Mouse (Mus musculus): ENCODE results near the gene Nrip2. TPM values are rescaled to one million over a fixed set of nuclear protein-coding genes. Genes with fewer than 3 reads are reported as not detected.

The Nrip2 gene
- total RNA-seq, 2 experiments from 2014 or later, result 12.7 to 13.7 TPM

DNA sequence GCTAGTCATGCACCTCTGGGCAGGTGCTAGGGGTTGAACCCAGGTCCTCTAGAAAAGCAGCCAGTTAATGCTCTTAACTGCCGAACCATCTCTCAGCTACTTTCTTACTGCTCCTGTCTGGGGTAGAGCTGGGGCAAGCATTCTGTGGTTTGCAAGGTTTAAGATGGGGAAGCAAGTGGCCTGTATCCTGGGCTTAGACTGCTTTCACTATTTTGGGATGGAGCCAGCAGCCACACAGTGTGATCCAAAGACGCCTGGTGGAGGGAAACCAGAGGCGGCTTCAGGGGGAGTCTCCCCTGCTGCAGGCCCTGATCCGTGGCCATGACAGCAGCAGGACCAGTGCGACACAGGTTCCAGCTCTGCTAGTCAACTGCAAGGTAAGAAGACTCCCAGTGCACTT lies 5.6 kb downstream of the Nrip2 start:
- TF ChIP-seq CTCF (IDR thresholded peaks at IDR 0.05), result no peak
- no peak for DNase-seq (ENCODE audit: extremely low spot score in 1 of 2, low spot score in 2 of 2)
- intact Hi-C loops (cut with DNase I), result no loop called here

DNA sequence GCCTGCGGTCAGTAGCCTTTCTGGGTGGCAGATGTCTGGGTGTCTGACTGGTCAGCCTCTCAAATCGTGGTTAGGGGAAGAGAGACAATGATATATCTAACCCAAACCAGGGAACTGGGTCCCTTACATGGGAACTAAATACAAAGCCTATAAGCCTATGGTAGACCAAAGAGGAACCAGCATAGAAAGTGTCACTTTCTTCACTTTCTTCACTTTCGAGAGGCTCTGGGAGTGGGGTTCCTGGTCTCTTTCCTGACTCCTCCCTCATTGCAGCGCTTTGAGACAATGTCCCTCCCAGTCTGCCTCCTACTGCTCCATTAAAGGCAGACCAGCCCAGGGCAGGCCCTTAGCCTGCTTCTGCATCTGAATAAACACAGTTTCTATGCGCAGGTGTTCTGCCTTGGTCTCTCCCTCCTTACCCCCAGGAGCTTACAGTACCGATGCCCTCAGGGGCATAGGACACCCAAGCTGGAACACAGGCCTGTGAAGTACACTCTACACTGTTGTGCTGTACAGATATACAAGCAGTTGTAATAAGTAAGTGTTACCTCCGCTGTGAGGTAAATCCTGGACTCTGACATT lies 9.5 kb downstream of the Nrip2 start:
- TF ChIP-seq CTCF (IDR thresholded peaks at IDR 0.05), result no peak
- DNase-seq (ENCODE audit: extremely low spot score in 1 of 2, low spot score in 2 of 2), result no peak
- no peak overlapping the region for H3K27ac ChIP-seq
- intact Hi-C loops (cut with DNase I), result no loop called here
- no peak overlapping the region for H3K4me3 ChIP-seq

More for the DNA sequence above, 5.6 kb downstream of the Nrip2 start:
- H3K27ac ChIP-seq, result no peak overlapping the region
- no peak overlapping the region for H3K4me3 ChIP-seq

DNA sequence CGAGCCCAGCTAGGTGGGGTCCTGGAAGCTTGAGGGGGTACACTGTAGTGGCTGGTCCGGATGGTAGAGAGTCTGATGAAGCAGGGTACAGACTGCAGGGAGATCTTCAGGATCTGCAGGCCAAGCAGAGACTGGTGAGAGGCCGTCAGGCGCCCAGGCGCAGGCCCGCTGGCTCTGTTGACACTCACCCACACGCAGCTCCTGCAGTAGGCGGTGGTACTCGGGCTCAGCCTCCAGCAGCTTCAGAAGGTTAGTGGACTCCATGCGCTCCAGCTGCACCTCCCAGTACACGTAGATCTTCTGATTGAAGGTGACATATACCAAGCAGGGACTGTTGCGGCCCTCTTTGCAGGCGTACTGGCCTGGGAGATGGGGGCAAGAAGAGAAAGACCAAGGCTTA lies 11.2 kb downstream of the Nrip2 start:
- H3K4me3 ChIP-seq, result no peak overlapping the region
- DNase-seq (ENCODE audit: extremely low spot score in 1 of 2, low spot score in 2 of 2), result peak in 1 of 2 experiments; percentile 35
- no peak for TF ChIP-seq CTCF (IDR thresholded peaks at IDR 0.05)
- no peak overlapping the region for H3K27ac ChIP-seq
- intact Hi-C loops (cut with DNase I), result loop anchor here (2.0 to 5.0 kb wide), 3 partner anchors 48 to 176 kb away; partner anchors contain the start of genes Foxm1 and Rhno1

DNA sequence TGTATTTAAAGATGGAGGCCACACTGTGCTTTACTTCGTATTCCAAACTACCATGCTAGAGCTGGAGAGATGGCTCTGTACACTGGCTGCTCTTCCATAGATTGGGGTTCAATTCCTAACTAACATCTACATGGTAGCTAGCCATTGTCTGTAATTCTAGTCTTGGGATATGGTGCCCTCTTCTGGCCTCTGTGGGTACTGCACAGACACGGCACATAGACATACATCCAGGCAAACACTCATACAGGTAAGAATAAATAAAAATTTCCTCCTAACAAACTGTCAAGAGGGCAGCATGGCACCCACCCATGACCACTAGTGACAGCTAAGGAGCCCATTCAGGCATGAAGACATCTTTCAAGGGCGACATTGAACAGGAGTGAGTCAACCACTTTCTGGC lies 12.0 kb downstream of the Nrip2 start:
- Histone ChIP-seq H3K4me3 (no peak overlapping the region), H3K27ac (no peak overlapping the region)
- intact Hi-C loops (cut with DNase I), result loop anchor here (2.0 to 5.0 kb wide), 3 partner anchors 49 to 176 kb away; partner anchors contain the start of genes Foxm1 and Rhno1
- peak; percentile 78 to 89 for DNase-seq (ENCODE audit: extremely low spot score in 1 of 2, low spot score in 2 of 2)
- TF ChIP-seq CTCF (IDR thresholded peaks at IDR 0.05), result peak; percentile 98

DNA sequence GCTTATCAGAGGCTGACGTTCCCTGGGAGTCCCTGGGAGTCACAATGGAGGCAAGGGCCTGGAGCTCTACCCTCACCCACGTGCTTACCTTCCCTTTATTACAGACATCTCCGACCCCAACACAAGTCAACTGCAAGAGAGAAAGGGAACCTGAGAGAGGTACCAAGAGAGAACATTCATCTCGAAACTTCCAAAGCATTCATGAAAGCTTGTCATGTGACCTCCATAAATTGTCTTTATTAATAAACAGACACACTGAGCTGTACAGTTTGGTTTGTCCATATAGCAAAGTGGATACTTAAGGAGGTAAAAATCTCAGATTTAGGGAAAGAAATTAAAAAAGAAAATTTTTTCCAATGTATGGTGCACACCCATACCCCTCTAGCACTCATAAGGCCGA lies 17.1 kb downstream of the Nrip2 start:
- intact Hi-C loops (cut with DNase I), result no loop called here
- Histone ChIP-seq H3K27ac (no peak overlapping the region), H3K4me3 (no peak overlapping the region)
- TF ChIP-seq CTCF (IDR thresholded peaks at IDR 0.05), result no peak
- DNase-seq (ENCODE audit: extremely low spot score in 1 of 2, low spot score in 2 of 2), result no peak

DNA sequence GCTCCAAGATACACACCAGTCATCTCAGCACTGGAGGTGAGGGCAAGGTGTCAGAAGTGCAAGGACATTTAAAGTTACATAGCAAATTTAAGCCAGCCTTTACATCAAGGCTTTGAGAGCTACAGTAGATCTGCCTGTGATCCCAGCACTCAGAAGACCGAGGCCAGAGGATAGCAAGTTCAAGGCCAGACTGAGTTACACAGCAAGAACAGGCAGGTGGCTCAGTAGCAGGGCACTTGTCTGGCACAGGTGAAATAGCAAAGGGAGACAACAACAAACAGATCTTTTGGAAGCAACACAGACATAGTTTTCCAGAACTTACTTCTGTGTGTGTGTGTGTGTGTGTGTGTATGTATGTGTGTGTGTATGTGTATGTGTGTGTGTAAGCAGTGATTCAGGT lies 19.0 kb downstream of the Nrip2 start:
- no peak for TF ChIP-seq CTCF (IDR thresholded peaks at IDR 0.05)
- no peak for DNase-seq (ENCODE audit: extremely low spot score in 1 of 2, low spot score in 2 of 2)
- intact Hi-C loops (cut with DNase I), result no loop called here
- Histone ChIP-seq H3K4me3 (no peak overlapping the region), H3K27ac (no peak overlapping the region)

DNA sequence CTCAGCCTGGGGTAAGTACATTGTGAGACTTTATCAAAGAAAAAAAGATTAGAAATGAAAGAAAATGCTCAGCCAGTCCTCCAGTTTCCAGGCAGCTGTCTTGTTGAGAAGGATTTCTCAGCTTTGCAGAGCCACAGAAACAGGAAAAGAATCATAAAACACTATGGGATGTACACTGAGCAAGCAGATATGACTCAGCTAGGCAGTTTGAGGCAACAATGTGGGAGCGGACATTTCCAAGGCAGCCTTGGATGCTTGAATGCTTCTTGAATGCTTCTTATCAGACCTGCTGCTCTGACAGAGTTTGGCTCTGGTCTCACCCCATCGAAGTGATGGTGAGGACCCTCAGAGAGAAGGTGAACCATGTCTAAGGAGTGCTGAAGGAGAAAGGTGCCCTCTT lies 21.9 kb downstream of the Nrip2 start:
- peak overlapping the region; percentile 78 for H3K27ac ChIP-seq
- peak in 1 of 2 experiments; percentile 37 for DNase-seq (ENCODE audit: extremely low spot score in 1 of 2, low spot score in 2 of 2)
- no peak for TF ChIP-seq CTCF (IDR thresholded peaks at IDR 0.05)
- intact Hi-C loops (cut with DNase I), result no loop called here
- no peak overlapping the region for H3K4me3 ChIP-seq

DNA sequence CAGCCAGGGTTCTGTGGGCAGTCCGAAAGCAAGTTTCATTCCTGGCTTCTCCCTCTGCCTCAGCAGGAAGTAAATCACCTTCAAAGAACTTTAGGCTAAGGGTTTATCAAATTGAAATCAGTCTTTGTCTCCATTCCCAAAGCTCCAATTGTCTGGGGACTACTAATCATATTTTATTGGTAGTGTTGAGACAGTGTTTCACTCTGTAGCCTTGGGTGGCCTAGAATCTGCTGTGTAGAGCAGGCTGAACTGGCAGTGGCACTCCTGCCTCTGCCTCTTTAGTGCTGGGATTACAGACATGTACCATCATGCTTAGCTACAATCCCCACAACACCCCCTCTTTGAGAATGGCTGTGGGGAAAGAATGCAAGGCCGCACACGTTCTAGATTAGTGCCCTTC lies 22.4 kb downstream of the Nrip2 start:
- Histone ChIP-seq H3K27ac (peak overlapping the region; percentile 78), H3K4me3 (no peak overlapping the region)
- intact Hi-C loops (cut with DNase I), result no loop called here
- TF ChIP-seq CTCF (IDR thresholded peaks at IDR 0.05), result no peak
- no peak for DNase-seq (ENCODE audit: extremely low spot score in 1 of 2, low spot score in 2 of 2)

DNA sequence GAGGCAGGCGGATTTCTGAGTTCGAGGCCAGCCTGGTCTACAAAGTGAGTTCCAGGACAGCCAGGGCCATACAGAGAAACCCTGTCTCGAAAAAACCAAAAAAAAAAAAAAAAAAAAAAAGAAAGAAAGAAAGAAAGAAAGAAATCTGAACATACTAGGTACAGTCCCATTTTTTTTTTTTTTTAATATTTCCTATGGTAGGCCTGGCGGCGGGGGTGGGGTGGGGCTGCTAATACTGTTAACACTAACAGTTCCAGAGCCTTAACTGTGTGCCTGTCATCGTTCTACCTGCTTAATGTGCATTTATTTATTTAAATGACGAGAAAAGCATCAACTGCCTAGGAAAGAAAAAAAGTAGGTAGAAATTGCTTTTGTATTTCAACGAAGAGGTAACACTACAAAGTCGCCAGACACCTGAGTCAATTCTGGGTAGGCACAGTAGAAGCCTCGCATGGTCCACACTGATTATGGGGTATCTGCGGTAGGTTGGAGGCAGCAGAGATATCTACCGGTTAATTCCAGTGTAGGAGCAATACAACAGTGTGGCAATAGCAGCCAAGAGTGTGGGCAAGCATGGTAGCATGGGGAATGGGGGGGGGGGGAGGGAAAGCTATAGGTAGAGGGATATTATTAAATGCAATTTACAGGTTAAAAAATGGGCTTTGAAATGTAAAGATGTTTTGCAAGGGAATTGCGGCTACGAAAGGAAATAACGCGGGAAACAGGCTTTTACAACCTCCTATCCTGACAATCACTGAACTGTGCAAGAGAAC lies 24.6 kb downstream of the Nrip2 start:
- no peak for DNase-seq (ENCODE audit: extremely low spot score in 1 of 2, low spot score in 2 of 2)
- H3K4me3 ChIP-seq, result peak overlapping the region; percentile 68
- TF ChIP-seq CTCF (IDR thresholded peaks at IDR 0.05), result no peak
- peak overlapping the region; percentile 100 for H3K27ac ChIP-seq
- intact Hi-C loops (cut with DNase I), result no loop called here

DNA sequence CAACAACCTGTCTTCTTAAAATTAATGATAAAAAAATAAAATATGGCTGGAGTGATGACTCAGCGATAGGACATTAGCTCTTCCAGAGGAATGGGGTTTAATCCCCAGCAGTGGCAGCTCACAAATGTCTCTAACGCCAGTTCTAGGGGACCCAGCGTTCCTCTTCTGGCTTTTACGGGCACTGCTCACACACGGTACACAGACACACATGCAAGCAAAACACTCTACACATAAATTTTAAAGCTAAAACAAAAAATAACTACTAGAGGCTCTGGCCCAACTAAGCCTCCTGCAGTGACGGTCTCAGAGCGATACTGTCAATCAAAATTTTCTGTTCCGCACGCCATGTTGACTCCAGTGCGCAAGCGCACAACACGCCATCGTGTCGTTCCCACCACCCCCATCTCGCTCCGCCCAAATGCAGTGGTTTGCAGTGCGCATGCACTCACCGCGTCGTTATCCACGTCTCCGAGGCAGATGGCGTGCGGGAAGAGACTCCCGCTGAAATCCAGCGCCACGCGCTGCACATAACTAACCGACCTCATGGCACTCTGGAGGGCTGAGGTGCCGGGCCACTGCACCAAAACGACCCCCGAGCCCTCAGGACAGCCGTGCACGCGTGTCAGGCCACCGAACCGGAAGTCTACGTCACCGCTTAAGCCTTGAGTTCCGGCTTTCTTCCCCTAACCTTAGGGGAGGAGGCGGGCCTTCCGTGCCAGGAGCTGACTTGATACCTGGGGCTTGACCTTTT lies 25.3 kb downstream of the Nrip2 start, which contains the start of gene Itfg2:
Itfg2 (minus strand) TSS at position 663 of the 751 bp plus-strand sequence.
- Histone ChIP-seq H3K4me3 (peak within 1 kb of the TSS; percentile 68), H3K27ac (peak within 1 kb of the TSS; percentile 100)
- intact Hi-C loops (cut with DNase I), result no loop called here
- TF ChIP-seq CTCF (IDR thresholded peaks at IDR 0.05), result no peak
- peak; percentile 94 to 95 for DNase-seq (ENCODE audit: extremely low spot score in 1 of 2, low spot score in 2 of 2)

DNA sequence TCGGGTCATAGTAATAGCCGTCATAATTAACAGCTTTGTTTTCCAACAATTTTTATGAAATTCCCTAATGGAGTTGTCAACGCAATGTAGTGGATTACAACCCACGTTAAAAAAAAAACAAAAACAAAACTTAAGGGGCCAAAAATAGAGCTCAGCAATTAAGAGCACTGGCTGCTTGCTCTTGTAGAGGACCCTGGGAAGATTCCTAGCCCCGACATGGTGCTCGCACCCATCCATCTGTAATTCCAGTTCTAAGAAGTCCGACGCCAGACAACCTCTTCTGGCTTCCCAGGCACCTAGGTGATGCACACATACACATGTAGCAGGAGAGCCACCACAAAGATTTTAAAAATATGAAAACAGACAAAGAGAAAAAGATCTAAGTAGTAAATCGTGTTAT lies 25.9 kb downstream of the Nrip2 start:
- peak overlapping the region; percentile 100 for H3K27ac ChIP-seq
- intact Hi-C loops (cut with DNase I), result no loop called here

DNA sequence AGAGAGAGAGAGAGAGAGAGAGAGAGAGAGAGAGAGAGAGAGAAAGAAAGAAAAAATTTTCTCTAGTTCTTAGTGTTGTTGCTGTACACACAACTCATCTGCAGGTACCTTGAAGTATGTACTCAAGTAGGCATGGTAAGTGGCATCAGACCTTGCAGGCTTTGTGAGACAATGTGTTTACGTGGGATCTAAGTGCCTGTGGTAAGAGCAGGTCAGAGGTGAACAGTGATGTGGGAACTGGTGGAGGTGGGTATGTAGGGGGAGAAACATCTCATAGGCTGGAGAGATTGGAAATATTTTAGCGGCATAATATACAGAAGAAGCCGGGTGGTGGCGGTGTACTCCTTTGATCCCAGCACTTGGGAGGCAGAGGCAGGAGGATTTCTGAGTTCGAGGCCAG lies 28.5 kb downstream of the Nrip2 start:
- intact Hi-C loops (cut with DNase I), result no loop called here
- Histone ChIP-seq H3K27ac (no peak overlapping the region), H3K4me3 (no peak overlapping the region)
- TF ChIP-seq CTCF (IDR thresholded peaks at IDR 0.05), result no peak
- DNase-seq (ENCODE audit: extremely low spot score in 1 of 2, low spot score in 2 of 2), result no peak

More for the DNA sequence above, 25.9 kb downstream of the Nrip2 start:
- no peak for TF ChIP-seq CTCF (IDR thresholded peaks at IDR 0.05)
- DNase-seq (ENCODE audit: extremely low spot score in 1 of 2, low spot score in 2 of 2), result no peak
- H3K4me3 ChIP-seq, result peak overlapping the region; percentile 68

Data from left cerebral cortex, adult 2 months (tissue).